Mouse (Mus musculus): ENCODE data around the gene Jmy.
A peak's percentile ranks its signal among the peaks of the same experiment; 100 is the strongest.

The Jmy gene

GRCm38 (mm10) chr13:93459566-93459965, 40.0 kb downstream of the Jmy start:
- no peak for DNase-seq (ENCODE audit: low spot score in 2 of 2)

DNA sequence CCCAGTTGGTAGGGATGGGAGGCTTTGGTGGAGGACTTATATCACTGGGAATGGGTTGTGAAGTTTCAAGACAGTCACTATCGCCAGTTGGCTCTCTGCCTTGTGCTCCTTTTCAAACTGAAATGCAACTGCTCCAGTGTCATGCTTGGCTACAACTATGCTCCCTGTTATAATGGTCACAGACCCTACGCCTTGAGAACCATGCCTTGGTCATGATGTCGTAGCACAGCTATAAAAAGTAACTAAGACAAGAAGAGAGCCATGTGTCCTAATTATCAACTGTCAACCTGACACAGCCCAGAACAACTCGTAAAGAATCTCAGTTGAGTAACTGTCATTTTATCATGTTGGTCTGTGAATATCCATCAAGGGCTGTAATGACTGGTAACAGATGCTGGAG, 41.0 kb downstream of the Jmy start:
- DNase-seq (ENCODE audit: low spot score in 2 of 2), result no peak

GRCm38 (mm10) chr13:93453275-93453674, 46.3 kb downstream of the Jmy start:
- DNase-seq (ENCODE audit: low spot score in 2 of 2), result peak in 1 of 2 experiments; percentile 18

DNA sequence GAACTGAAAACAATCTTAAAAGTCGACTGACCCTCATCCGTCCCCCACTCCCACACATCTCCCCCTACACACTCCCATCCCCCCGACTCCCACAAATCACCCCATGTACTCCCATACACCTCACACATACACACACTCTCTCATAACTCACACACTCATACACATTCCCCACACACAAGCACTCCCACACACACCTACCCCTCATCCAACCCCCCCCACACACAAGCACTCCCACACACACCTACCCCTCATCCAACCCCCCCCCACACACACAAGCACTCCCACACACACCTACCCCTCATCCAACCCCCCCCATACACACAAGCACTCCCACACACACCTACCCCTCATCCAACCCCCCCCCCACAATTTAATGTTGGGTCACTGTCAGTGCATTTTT, 59.4 kb downstream of the Jmy start:
- no peak for DNase-seq (ENCODE audit: low spot score in 2 of 2)

DNA sequence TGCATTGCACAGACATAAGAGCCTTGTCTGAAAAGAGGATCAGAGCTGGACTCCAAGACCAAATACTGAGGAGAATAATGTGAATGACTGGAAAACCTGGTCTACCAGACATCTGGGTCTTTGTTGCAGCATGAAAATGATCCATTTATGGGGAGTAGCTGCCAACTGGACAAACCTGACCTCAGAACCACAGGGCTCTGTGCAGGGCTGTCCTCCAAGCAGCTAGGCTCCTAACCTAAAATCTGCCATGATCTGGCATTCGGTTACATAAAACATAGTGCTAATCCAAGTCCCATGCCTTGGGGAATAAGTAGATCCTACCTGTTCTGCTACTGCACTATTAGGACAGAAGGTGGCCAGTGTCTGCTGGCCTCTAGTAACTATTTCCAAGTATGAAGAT, 70.4 kb downstream of the Jmy start:
- DNase-seq (ENCODE audit: low spot score in 2 of 2), result no peak

GRCm38 (mm10) chr13:93427920-93428876, 71.4 kb downstream of the Jmy start:
- no peak for DNase-seq (ENCODE audit: low spot score in 2 of 2)

GRCm38 (mm10) chr13:93423224-93423623, 76.4 kb downstream of the Jmy start:
- DNase-seq (ENCODE audit: low spot score in 2 of 2), result no peak

- DNase-seq (ENCODE audit: low spot score in 2 of 2), result no peak
Measured at GRCm38 (mm10) chr13:93419779-93420178, 79.8 kb downstream of the Jmy start.

DNA sequence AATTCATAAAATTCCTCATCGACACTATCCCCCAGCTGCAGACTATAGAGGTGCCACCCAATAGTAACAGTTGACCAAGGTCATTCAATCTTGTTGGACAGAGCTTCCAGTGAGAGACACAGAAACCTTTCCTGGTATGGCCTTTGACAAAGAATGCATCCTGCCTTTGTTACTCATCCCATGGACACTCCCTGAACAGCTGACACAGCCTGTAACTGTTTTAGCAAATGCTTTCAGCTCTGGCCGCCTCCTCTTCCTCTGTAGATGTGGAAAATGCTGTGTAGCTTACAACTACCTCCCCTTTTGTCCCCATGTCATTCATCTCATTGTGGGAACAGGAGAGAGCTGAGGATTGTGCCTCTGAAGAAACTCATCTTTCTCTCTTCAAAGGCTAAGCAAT, 81.3 kb downstream of the Jmy start:
- DNase-seq (ENCODE audit: low spot score in 2 of 2), result no peak

GRCm38 (mm10) chr13:93415055-93415454, 84.6 kb downstream of the Jmy start:
- DNase-seq (ENCODE audit: low spot score in 2 of 2), result no peak

DNA sequence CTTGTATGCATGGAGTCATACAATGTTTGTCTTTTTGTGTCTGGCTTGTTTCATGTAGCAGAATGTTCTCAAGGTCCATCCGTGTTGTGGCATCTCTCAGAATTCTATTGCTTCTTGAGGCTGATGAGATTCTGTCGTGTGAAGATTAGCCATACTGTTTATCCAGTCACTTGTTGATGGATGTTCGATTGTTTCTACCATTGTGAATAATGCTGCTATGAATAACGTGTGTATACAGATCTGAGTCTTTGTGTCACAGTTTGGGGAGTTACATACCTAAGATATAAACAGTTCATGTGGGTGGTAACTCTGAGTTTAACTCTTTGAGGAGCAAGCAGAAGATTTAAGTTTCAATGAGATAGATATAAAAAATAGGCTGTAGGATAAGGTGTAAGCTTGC, 89.3 kb downstream of the Jmy start:
- no peak for DNase-seq (ENCODE audit: low spot score in 2 of 2)

GRCm38 (mm10) chr13:93406855-93407254, 92.8 kb downstream of the Jmy start:
- DNase-seq (ENCODE audit: low spot score in 2 of 2), result no peak

DNA sequence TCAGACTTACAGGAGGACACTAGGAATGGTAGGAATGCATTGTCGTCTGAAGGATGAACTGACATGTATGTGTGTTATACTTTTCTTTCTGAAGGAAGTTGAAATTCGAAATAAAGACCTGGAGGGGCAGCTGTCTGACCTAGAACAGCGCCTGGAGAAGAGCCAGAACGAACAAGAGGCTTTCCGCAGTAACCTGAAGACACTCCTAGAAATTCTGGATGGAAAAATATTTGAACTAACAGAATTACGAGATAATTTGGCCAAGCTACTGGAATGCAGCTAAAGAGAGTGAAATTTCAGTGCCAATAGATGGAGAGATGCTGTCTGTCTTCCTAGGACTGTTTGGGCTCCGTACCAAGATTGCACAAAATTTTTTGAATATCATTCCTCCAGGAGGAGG, 97.7 kb downstream of the Jmy start:
- no peak for DNase-seq (ENCODE audit: low spot score in 2 of 2)

DNA sequence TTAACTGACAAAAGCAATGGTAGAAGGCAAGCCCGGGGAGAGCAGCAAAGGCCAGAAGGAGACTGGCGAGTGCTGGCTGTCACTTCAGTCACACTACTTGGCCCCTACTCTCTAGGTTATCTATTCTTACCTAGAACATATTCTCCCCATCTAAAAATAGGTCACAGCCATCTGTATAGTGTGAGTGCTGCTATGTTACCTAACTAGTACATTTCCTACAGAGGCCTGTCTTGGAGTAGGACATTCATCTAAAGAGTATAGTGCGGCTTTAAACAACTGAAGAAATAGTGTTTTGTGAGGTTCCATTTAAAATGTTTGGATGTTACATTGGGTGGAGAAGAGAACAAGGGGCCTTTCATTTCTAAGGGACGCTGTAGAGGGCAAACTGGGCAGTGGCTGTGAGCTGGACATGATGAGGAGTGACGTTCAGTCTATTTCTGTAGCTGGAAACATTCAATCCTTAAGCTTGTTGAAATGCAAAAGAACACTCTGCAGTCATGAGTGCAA, 99.8 kb downstream of the Jmy start:
- DNase-seq (ENCODE audit: low spot score in 2 of 2), result no peak

DNA sequence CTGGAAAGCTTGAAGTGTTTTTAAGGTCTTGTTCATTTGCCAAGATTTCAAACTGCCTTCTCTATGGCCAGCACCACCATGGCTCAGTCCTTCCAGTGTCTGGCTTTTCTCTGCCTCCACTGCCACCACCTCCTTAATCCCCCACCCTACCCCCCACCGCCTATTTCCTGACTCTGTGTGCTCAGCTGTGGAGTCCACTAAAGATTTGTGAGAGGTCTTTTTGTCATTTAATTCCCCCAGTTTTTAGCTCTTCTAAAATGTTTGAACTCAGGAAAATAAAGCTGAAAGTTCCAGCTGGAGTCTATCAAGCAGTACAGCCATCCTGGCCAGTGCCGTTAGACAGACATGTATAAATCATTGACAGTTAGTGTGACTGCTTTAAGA, 110.4 kb downstream of the Jmy start:
- DNase-seq (ENCODE audit: low spot score in 2 of 2), result no peak

- no peak for DNase-seq (ENCODE audit: low spot score in 2 of 2)
Measured at GRCm38 (mm10) chr13:93388594-93389241, 110.9 kb downstream of the Jmy start.

GRCm38 (mm10) chr13:93387440-93387839, 112.2 kb downstream of the Jmy start:
- DNase-seq (ENCODE audit: low spot score in 2 of 2), result no peak

DNA sequence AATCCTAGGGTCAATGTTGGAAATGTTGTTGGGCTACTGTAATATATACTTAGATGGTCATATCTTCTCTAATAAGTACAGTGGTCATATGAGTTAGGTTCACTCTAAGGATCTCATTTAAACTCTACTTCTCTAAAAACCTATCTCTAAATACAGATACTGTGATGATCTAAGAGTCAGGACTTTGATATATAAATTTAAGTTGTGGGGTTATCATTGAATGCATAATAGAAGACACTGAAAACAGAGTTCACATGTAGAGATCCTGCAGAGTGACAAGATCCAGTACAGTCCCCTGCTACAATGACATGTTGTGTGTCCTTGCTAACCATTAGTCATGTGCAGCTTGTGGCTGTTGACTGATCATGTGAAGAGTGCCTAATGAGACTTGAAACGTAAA, 114.5 kb downstream of the Jmy start:
- no peak for DNase-seq (ENCODE audit: low spot score in 2 of 2)

GRCm38 (mm10) chr13:93384481-93384880, 115.1 kb downstream of the Jmy start:
- DNase-seq (ENCODE audit: low spot score in 2 of 2), result no peak

DNA sequence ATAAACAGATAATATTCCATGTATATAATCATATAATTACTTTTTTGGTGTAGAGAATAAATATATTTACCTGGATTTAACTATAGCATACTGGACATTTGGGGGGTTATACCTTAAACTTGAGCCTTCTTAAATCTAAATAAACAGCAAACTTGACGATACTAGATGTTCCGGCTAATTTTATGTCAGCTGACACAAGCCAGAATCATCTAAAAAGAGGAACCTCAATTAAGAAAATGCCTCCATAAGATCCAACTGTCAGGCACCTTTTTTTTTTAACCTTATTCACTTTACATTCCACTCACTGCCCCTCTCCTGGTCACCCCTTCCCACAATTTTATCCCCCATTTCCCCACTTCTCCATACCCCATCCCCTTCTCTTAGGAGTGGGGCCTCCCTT, 116.0 kb downstream of the Jmy start:
- no peak for DNase-seq (ENCODE audit: low spot score in 2 of 2)

DNA sequence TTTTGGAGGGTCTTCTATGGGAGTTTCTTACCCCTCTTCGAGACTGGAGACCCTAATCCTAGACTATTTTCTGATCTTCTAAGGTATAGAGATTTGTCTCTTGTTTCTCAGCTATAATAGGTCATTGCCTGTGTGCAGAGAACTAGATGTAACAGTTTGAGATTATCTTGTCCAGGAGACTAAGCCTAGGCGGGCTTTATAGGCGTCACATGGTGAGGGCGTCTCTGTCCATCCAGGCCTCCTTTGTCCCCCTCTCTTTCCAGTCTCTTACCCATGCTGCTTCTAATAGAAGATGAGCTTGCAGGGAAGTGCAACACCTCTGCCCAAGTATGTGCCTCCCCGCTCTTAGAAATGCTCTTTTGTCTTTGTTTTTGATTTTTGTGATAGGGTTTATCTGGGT, 116.5 kb downstream of the Jmy start:
- no peak for DNase-seq (ENCODE audit: low spot score in 2 of 2)

- no peak for DNase-seq (ENCODE audit: low spot score in 2 of 2)
Measured at GRCm38 (mm10) chr13:93381301-93381700, 118.3 kb downstream of the Jmy start.

All from frontal cortex, postnatal 10 days (tissue).